Mouse (Mus musculus) E14TG2a.4 (cell line): ENCODE results near the gene Sh3d21.

ENCODE experiments used
- CTCF ChIP-seq: conservative IDR thresholded peaks from 2 replicates; pipeline ENCODE4 v1.5.1; 2014; ENCODE audit warnings: low read length
- NANOG ChIP-seq: IDR thresholded peaks from 2 replicates; pipeline ENCODE4 v1.6.1; 2014; ENCODE audit warnings: borderline replicate concordance, low read length, mixed read lengths
- POU5F1 ChIP-seq: IDR thresholded peaks from 2 replicates; pipeline ENCODE4 v1.6.1; 2014; ENCODE audit warnings: low read length, borderline replicate concordance

DNA sequence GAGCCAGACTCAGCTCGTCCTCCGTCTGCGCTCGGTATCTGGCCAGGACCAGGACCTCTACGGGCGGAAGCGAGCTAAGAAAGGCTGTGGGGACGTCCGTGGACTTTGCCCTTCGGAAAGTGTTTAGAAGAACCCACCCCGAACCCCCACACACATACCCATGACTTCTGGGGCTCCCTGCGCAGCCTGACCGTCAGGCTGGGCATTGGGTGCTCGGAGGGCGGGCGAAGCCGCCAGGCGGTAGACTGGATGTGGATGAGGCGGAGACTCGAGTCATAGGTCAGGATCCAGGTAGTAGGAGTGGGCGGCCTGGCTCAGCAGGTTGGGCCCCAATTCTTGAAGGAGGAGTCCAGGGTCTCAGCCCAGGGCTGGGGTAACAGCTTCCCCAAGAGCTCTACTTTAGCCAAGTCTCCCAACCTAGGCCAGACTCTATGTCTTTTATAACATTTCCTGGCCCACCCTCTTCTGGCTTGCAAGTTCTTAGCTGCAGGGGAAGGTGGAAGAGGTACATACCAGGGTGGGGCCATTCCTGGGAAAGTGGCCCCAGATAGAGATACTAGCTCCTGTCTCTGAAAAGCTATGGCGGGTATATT, at the start of gene Sh3d21:
- no peak for TF ChIP-seq CTCF
- no peak for TF ChIP-seq NANOG
- no peak for TF ChIP-seq POU5F1
